Mouse (Mus musculus): ENCODE results near the gene Trip12. TPM values are rescaled to one million over a fixed set of nuclear protein-coding genes. Genes with fewer than 3 reads are reported as not detected.

Trip12 gene
- polyA plus RNA-seq, 3 experiments from 2014 or later, result 143 to 156 (median 151) TPM

GRCm38 (mm10) chr1:84859597-84859996 lies 19.3 kb upstream of the Trip12 start:
- no peak for ATAC-seq

GRCm38 (mm10) chr1:84855756-84856155 lies 15.4 kb upstream of the Trip12 start:
- no peak for ATAC-seq

GRCm38 (mm10) chr1:84854966-84855365 lies 14.7 kb upstream of the Trip12 start:
- no peak for ATAC-seq

GRCm38 (mm10) chr1:84853721-84854120 lies 13.4 kb upstream of the Trip12 start:
- ATAC-seq, result no peak

GRCm38 (mm10) chr1:84851512-84852235 lies 11.4 kb upstream of the Trip12 start:
- ATAC-seq, result no peak

GRCm38 (mm10) chr1:84850471-84850870 lies 10.2 kb upstream of the Trip12 start:
- no peak for ATAC-seq

GRCm38 (mm10) chr1:84849804-84850203 lies 9.5 kb upstream of the Trip12 start:
- no peak for ATAC-seq

GRCm38 (mm10) chr1:84848801-84849455 lies 8.6 kb upstream of the Trip12 start:
- no peak for ATAC-seq

- no peak for ATAC-seq
Observed at GRCm38 (mm10) chr1:84848335-84848734, 8.0 kb upstream of the Trip12 start.

- no peak for ATAC-seq
Observed at GRCm38 (mm10) chr1:84847698-84848097, 7.4 kb upstream of the Trip12 start.

GRCm38 (mm10) chr1:84843366-84843765 lies 3.0 kb upstream of the Trip12 start:
- no peak for ATAC-seq

- no peak for ATAC-seq
Observed at GRCm38 (mm10) chr1:84841061-84841460, 745 bp upstream of the Trip12 start.

GRCm38 (mm10) chr1:84839309-84840017 lies 853 bp downstream of the Trip12 start, which contains the start of gene Fbxo36:
Gene Fbxo36 (plus strand): TSS chr1:84839841.
- ATAC-seq, result peak; percentile 68

GRCm38 (mm10) chr1:84838621-84839151 lies 1.6 kb downstream of the Trip12 start:
- ATAC-seq, result peak; percentile 51

GRCm38 (mm10) chr1:84838156-84838555 lies 2.2 kb downstream of the Trip12 start:
- peak; percentile 2 for ATAC-seq

- ATAC-seq, result no peak
Observed at GRCm38 (mm10) chr1:84837523-84838145, 2.7 kb downstream of the Trip12 start.

- no peak for ATAC-seq
Observed at GRCm38 (mm10) chr1:84825091-84825490, 15.2 kb downstream of the Trip12 start.

GRCm38 (mm10) chr1:84817596-84817995 lies 22.7 kb downstream of the Trip12 start:
- peak; percentile 62 for ATAC-seq

- no peak for ATAC-seq
Observed at GRCm38 (mm10) chr1:84803788-84804187, 36.5 kb downstream of the Trip12 start.

GRCm38 (mm10) chr1:84799166-84799565 lies 41.1 kb downstream of the Trip12 start:
- ATAC-seq, result no peak

- no peak for ATAC-seq
Observed at GRCm38 (mm10) chr1:84795335-84795734, 45.0 kb downstream of the Trip12 start.

- ATAC-seq, result no peak
Observed at GRCm38 (mm10) chr1:84791393-84791792, 48.9 kb downstream of the Trip12 start.

- peak; percentile 48 for ATAC-seq
Observed at GRCm38 (mm10) chr1:84780630-84781029, 59.7 kb downstream of the Trip12 start.

Data from inflammation-experienced regulatory T-cells, adult 6 months (primary cell).